Mouse (Mus musculus) lung, postnatal 25 days (tissue): ENCODE measurements around the gene Mnd1.
A peak's percentile ranks its signal among the peaks of the same experiment; 100 is the strongest.

Experiments used
- DNase-seq: peaks from one replicate; pipeline ENCODE4 v3.0.0; 2022; ENCODE audit warnings: low spot score

The Mnd1 gene

DNA sequence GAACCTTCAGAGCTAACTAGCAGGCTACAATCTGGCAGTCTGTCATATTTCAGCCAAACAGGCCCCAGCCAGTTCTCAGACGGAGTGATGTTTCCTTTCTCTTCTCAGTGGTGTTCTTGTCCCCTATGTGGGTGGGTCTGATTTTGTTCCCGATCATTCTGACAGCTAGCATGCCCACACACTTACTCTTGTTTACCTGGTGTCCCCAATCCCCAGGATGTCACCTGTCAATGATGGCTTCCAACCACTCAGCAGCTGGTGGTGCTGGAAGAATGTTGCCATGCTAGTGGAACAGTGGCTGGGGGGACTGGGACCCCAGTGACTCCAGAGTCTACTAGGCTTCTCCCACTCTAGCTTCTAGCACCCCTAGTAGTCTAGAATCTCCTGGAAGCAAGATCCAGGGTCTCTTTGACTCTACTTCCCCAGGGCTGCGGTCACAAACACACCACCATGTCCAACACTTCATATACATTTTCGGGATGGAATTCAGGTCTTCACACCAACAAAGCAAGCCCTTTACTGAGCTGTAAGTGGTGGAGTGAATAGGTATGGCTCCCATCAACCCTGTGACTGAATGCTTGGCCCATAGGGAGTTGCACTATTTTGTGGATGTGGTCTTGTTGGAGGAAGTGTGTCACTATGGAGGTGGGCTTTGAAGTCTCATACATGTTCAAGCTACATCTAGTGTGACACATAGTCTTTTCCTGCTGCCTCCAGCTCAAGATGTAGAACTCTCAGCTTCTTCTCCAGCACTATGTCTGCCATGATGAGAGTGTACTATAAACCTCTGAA lies 2.2 kb upstream of the Mnd1 start:
- no peak for DNase-seq

DNA sequence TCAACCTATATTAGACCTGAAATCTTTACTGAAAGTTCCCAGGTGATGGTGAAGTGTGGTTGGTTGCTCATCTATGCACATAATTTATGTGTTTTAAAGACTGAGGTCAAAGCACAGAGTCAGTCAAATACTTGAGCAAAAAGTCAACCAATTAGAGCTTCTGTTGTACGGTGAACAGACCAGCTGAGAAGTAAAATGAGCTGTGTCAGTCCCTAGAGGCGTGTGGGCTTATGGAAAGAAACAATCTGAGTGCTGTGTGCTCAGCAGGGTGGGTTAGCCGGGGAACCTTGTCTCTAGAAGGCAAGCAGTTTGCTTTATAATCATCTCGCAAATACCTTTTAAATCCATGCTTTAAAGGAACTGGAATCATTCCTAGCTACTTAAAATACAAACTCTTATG lies 1.4 kb upstream of the Mnd1 start:
- no peak for DNase-seq

DNA sequence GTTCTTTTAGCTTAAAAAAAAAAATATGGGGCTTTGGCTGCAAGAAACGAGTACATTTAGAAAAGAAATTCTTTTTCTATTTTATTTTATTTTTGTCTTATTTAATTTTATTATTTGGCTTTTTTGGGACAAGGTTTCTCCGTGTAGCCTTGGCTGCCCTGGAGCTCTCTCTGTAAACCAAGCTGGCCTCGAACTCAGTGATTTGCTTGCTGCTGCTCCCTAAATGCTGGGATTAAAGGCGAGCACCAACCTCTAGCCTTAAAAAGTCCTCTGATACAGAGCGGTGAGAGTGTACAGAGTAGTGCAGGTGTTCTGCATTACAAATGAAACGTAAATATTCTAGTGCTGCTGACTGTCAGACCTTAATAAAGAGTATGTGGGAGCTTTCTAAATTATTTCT lies 519 bp upstream of the Mnd1 start:
- no peak for DNase-seq

DNA sequence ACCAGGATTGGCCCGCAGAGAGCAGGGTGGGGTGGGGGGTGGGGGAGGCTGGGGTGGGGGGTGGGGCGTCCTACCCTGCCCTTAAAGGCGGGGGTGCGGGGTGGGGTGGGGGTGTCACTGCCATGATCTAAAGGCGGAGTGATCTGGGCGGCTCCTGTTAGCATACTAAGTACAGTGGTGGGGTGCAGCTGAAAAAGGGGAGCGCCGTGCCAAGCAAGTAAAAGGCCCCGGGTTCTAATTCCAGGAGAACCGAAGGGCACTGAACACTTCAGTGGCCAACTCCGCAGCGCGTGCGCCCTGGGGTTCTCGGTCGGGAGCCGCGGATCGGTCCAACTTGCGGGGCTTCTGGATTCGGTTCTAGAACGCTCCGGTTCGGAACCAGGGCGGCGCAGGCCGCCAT lies 440 bp downstream of the Mnd1 start:
- DNase-seq = no peak

DNA sequence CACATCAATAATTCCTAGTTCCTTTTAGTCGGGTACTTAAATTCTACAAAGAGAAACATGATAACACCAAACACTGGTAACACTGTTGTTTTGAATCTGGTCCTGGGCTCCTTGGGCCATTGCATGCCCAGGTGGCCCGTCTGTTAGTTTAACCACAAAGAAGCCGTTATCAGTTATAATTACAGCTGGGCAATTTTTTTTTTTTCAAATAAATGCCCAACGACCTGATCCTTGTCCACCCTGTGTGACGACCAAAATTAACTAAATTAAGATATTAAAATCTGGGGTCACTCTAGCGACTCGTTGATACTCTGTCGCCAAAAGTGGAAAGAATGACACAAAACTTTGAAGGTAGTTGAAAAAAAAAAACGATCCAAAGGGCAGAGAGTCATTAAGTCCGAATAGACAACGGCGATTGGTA lies 855 bp downstream of the Mnd1 start:
- no peak for DNase-seq

DNA sequence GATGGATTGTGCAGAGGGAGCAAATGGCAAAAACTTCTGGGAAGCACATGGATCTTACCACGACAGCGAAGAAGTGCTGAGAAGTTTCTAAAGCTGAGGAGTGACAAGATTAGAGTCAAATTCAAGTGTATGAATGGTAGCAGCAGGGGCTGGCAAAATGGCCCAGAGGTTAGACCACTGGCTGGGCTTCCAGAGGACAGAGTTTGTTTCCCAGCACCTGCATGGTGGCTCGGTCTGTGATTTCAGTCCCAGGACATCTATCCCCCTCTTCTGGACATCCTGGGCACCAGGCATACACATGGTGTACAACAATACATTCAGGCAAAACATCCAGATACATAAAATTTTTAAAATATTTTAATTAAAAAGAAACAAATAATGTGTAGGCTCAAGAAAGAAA lies 5.8 kb downstream of the Mnd1 start:
- DNase-seq = no peak

DNA sequence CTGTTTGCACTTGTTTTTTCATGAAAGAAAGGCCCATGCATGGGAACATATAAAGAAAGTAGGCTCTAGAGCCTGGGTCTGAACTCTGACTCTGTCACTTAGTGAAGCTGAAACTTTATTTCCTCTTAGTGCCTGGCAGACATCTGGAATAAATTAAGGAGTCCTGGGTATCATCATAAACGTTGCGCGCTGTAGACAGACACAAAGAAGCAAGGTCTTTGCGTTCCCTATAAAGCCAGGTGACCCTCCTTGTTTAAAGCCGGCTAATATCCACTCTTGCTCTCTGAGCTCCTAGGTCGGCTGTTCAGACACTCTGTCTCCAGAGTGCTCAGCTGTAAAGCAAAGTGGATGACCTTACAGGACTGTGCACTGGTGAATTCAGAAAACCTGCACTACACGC lies 14.6 kb downstream of the Mnd1 start:
- no peak for DNase-seq

DNA sequence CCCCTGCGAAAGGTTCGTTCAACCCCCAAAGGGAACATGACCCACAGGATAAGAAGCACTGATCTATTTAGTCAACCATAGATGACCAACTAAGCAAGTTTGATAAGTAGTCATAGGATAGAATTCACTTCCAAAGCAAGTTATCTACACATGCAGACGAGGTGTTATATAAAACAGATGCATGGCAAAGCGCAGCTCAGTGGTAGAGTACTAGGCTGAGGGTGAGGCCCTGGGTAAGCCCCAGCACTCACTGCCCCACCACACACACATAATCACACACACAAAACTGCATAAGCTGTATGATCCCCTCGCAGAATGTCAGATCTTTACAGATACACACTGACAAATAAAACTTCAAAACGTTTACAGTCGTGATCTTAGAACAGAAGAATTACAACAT lies 19.1 kb downstream of the Mnd1 start:
- DNase-seq = no peak

DNA sequence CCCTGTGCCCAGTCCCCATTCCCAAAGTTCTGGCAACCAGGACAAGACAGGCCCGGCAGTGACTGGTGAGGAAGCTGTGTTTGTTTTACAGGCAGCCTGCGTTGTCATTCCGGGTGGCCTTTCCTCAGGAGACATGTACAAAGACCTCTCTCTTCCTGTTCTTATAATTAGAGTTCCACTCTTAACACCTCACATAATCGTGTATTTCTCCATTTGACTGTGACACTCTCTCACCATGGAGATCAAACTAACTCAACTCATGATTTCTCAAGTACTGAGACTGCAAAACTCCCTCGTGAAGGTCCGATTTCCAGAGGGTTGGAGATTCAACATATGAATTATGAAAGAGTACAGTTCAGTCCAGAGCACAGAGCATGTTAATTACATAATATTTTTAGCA lies 19.7 kb downstream of the Mnd1 start:
- DNase-seq = no peak

DNA sequence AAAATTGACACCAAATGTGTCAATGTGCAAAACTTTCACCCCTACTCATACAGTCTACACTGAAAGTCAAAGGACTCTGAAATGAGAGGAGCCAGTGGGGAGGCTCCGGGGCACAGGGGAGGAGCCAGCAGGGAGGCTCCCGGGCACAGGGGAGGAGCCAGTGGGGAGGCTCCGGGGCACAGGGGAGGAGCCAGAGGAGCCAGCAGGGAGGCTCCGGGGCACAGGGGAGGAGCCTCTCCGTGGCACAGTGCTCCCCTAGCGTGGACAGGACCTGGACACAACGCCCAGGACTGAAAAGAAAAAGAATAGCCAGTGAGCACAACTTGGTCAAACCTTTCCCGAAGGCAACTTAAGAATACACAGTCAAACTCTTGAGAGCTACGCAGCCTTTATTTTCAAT lies 20.2 kb downstream of the Mnd1 start:
- peak; percentile 50 for DNase-seq

DNA sequence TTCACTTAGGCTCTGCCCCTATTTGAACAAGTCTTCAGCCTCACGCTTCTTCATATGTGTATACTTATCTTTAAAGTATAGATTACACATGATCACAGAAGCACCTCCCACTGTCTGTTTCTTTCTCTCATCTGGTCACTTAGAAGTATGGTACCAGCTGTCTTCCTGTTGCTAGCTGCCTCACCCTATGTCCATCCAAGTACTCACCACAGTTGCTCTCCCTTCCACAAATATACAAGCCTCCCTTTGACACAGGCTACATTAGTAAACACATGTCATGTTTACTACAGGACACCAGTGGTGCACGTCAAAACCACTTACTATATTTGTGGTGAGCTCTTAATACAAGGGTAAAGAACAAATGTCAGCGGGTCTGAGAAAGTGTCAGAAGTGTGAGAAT lies 24.2 kb downstream of the Mnd1 start:
- no peak for DNase-seq

DNA sequence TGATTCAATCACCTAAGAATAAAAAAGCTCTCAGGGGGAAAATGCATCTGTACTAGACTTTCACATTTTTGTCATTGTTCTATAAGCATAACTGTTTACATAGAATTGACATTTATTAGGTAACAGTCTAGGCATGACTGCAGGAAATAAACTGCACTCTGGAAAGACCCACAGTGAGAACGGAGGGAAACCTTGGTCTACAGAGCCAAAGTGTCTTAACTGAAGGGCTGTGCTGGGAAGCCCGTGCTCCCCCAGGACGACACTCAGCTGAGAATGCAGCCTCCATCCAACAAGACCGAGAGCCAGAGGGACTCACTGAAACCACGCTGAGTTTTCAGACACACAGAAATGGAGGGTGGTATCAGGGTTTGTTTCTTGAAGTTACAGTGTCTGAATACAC lies 24.8 kb downstream of the Mnd1 start:
- no peak for DNase-seq

DNA sequence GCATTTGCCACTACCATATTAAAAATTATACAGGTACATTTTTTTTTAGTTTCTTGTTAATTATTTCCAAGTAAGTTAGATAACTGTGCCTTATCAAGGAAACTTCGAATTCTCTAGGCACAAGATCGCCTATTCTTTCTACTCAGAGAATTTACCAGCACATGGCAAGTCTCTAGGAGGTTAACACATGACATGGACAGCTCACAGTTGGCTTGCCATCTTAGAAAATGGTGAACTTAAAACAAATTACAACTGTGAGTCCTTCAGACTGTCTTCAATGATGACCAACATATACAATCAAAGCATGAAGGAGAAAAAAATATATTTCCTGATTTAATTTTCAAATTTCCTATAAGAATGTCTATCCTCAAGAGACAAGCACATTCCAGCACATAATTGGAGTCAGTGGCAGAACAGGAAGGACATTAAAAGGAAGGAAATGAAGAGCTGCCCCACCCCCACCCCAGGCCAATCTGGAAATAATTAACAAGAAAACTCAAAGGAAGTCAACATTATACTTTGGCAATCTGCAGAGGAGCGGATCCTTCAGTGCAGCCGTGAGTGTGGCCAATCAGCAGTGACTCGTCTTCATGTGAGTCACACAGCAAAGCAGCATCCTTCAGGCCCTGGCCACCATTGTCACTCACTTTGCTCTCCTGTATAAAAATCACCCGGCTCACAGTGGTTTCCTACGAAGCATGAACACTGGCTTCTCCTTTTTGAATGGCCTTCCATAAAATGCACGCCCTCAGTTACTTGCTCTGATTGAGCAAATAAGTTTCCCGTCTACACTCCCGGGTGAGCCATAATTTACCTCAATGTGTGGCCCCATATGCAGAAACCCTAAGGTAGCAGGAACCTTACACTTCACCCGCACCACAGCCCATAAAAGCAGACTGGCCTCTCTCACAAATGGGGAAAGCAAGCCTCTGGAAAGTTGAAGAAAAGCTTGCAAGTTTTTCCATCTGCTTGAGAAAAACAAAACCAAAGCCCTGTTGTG lies 26.4 kb downstream of the Mnd1 start:
- no peak for DNase-seq

DNA sequence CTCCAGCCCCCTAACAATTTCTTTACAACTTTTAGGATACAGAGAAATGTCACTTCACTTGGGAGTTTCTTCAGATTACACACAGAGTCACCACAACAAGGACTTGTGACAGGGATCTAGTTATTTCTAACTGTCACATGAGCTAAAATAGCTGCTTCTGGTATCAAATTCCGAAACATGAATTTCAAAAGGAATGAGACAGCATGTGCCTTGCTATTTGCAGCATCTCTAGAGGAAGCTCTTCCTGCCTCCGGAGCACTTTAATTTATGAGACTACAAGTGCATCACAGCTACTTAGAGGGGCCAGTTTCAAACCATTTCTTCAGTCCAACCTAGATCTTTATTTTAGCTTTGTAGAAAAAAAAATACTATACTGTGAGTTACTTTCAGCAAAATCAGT lies 28.2 kb downstream of the Mnd1 start:
- DNase-seq = no peak

DNA sequence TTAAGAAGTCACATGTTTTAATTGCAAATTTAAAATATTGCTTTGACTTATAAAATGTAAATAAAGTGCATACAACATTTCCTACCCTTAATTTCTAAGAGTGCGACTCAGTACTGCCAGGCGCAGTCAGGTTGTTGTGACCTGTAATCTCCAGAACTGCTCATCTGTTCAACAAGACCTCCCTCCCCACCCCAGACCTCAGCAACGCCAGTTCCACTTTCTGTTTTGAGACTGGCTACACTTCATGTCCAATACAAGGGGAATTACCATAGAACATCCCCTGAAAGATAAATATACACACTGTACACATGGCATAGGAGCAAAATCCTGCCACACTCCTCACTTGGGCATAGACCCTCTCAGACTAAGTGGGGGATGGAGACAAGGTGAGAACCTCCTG lies 28.9 kb downstream of the Mnd1 start:
- DNase-seq = no peak

DNA sequence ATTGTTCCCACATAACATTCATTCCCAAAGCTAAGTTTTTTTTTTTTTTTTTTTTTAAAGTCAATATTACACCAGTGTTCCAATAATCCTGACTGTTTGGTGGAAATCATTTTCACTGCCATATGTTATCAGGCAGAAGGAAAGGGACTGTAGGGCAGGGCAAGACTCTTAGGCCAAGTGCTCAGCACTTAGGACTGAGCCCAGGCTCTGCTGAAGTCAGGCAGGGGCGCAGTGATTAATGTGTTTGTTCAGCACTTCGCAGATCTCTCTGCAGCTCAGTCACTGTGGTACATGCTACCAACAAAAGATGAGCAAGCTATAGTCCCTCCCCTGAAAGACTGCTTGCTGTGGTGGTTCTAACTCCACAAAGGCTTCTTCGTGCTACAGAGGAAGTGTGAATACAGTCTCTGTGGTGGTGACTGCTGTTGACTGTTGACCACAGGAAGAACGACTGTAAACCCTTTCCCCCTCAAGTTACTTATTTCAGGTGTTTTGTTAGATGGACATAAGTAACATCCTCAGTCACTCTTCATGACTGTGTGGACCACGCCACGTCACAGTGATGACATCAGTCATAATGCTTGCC lies 29.8 kb downstream of the Mnd1 start:
- no peak for DNase-seq

DNA sequence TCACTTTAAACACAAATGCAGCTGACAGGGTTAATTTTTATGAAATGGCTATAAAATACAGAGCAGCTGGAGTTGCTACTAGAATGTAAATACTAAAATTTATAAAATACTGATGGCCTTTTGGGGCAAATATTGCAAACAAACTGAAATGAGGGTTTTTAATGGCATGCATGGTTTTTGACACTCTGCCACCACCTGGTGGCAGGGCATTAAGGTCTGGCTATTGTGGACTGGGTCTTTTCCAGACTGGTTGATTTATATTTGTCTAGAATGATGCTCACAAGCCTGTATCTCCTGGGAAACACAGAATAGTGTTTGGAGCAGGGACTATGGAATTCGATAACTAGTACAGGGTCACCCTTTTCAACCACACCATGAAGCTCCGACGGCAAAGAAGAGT lies 32.1 kb downstream of the Mnd1 start:
- peak; percentile 26 for DNase-seq

DNA sequence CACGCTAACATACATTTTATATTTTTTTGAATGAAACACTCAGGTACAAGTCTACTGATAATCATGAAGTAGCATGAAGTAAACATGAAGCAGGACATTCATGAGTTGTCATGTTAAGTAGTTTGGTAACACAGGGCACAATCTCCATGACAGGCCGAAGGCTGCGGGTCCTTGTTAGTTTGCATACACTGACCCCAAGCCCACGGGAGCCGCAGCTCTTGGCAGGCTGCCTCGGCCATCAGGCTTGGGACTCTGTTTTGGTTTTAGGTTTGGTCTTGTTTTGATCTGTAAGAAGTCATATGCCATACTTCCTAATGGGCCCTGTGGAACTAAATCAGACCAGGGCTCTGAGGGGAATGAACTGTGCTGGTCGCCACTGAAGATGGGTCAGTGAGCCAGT lies 36.9 kb downstream of the Mnd1 start:
- no peak for DNase-seq

DNA sequence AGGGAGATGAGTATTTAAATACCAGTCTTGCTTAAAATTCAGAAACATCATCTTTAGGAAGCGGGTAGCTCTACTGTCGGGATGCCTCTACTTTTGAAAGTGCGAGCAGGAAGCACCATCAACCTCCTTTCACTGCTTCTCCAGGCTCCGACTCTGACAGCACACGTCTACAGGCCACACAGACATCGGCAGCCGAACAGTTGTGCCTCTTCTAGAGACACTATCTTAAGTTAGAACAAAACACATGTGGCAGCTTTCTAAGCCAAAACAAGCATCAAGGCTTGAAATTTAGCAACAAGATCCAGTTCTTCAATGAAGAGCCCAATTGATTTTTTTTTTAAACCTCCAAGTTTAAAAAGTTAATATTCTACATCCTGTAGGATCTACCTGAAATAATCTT lies 37.4 kb downstream of the Mnd1 start:
- no peak for DNase-seq

DNA sequence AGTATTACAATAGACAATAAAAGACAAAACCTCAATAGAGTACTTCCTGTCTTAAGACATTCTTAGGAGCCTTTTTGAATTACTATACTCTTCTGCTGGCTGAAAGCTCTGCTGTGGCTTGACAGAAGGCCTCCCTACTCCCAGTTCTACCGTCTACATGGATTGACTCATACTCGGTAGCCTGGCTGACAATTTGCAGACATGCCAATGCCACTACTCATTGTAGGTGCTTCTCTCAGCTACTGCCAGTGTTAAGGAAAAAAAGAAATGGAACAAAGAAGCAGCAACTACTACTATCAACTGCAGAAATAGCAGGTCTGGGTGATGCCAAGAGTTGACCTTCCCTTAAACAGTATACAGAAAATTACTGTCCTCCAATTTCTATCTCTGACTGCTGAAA lies 47.0 kb downstream of the Mnd1 start:
- no peak for DNase-seq

DNA sequence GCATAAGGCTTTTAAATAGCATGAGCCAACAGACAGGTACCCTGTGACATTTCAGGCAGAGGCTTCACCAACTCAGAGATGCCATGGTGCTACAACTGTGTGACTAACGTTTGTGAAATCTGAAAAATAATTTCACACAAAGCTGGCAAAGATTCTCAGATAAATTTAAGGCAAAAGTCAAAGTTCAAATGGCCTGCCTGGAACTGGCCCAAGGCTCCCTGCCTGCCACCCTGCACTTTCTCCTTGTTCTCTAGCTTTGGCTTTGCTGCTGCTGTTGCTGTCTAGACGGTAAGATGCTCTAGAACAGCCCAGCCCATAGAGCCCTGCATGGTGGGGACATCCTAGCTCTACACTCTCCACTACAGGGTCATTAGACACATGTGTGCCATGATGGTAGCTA lies 49.5 kb downstream of the Mnd1 start:
- no peak for DNase-seq

DNA sequence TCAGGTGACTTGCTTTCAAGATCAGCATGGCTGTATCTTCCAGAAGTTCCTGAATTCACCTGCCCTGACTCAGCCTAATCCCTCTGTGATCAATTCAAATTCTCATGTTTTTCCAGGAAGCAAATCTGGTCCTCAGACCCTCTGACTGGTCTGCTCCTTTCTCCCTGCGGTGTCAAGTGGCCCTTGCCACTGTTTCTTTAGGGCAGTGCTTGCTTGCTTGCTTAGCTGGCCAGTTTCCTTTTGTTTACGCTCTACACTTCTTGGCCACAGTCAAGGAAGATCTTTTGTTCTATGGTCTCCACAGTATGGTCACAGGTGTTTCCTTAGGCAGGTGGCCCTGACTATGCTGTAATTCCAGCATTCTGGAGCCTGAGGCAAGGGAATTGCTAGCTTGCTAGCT lies 52.0 kb downstream of the Mnd1 start:
- peak; percentile 44 for DNase-seq

DNA sequence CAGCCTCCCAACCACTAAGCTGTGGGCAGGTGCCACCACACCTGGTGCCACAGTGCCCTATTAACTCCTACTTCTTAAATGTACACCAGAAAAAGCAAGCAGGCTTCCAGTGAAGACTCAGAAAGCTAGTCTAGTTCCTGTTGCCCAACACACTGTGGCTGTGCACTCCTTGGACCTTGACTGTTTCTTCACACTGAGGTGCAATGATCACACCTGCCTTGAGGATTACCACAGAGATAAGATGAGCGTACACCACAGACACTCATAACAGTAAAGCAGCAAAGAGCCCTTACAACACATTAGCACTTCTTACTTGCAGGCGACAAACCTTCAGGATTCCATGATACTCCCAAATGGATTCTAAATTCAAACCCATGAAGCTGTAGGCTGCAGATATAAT lies 62.7 kb downstream of the Mnd1 start:
- DNase-seq = no peak
